Mouse (Mus musculus) kidney, adult 2 months (tissue): ENCODE results near the gene Lyzl4. TPM values are rescaled to one million over a fixed set of nuclear protein-coding genes. Genes with fewer than 3 reads are reported as not detected.

Experiments
- DNase-seq: peaks from one replicate; pipeline ENCODE4 v3.0.0; 2021
- H3K27ac ChIP-seq: fragments of 200-500 bp; 2 replicates; pipeline ENCODE4 v1.5.1; 2012; ENCODE audit warnings: low read depth, low read length, control low read depth, inconsistent platforms; ENCODE audit not compliant: insufficient read depth
- H3K27me3 ChIP-seq: fragments of 200-500 bp; replicated peaks from 2 replicates; pipeline ENCODE4 v1.6.1; 2012; ENCODE audit warnings: mild to moderate bottlenecking, moderate library complexity, low read length, inconsistent platforms; ENCODE audit not compliant: control insufficient read depth, insufficient read depth
- H3K36me3 ChIP-seq: fragments of 200-500 bp; 2 replicates; pipeline ENCODE4 v1.6.1; 2012; ENCODE audit warnings: mild to moderate bottlenecking, moderate library complexity, low read length, inconsistent platforms; ENCODE audit not compliant: control insufficient read depth, insufficient read depth
- H3K4me1 ChIP-seq: fragments of 200-500 bp; 2 replicates; pipeline ENCODE4 v1.6.1; 2011; ENCODE audit warnings: low read length; ENCODE audit not compliant: control insufficient read depth, insufficient read depth
- H3K4me3 ChIP-seq: fragments of 200-500 bp; 2 replicates; pipeline ENCODE4 v1.5.1; 2011; ENCODE audit warnings: mild to moderate bottlenecking, low read depth, low read length, control low read depth; ENCODE audit not compliant: insufficient read depth
- CTCF ChIP-seq: fragments of 200-500 bp; conservative IDR thresholded peaks from 2 replicates; pipeline ENCODE4 v1.5.1; 2011; ENCODE audit warnings: low read depth, mild to moderate bottlenecking, control low read depth, low read length, moderate library complexity, mixed read lengths; ENCODE audit not compliant: insufficient read depth, insufficient read length
- POLR2A ChIP-seq: fragments of 200-500 bp; IDR thresholded peaks from one replicate; pipeline ENCODE4 v1.6.1; 2011; ENCODE audit warnings: low read depth, low read length, control low read depth
- whole genome bisulfite sequencing: fragments of 180-500 bp; shearing (Covaris S2); methylation state at CpG from one replicate; pipeline ENCODE4 v1.1.7; 2018; 5-methylcytosine and 5-hydroxymethylcytosine counted together
- polyA plus RNA-seq: library from polyadenylated mRNA; depleted of rRNA; stranded (reverse); fragments of >200 nt; gene quantifications from 2 replicates; pipeline ENCODE4 v1.2.3, GENCODE M21; 2012

Gene Lyzl4
- polyA plus RNA-seq, 1 experiment: 0.11 TPM

DNA sequence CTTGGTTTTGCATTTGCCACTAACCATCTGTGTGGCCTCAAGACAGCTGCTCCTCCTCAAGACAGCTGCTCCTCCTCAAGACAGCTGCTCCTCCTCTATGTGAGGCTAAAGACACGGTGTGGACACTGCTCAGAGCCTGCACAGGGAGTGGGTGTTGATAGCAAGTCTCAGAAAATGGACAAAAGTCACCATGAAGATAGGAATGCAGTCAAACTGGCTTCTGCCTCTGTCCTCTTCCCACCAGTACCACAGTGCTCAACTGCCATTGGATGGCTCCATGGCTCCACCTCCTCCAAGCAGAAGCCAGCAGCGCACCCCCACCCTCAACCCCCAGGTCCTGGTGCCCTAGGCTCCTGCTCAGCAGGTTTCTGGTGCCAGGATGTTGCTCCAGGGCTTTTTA is 52.4 kb downstream of the Lyzl4 start:
- TF ChIP-seq CTCF: no peak
- no peak for TF ChIP-seq POLR2A
- no peaks in the 10 kb centered on the region for H3K36me3 ChIP-seq
- 55% methylated on average over 2 of the region's 2 CpGs for WGBS
- H3K4me1 ChIP-seq: no peaks in the 10 kb centered on the region
- H3K27ac ChIP-seq: no peak overlapping the region
- H3K4me3 ChIP-seq: no peak overlapping the region
- DNase-seq: no peak
- no peaks in the 10 kb centered on the region for H3K27me3 ChIP-seq

DNA sequence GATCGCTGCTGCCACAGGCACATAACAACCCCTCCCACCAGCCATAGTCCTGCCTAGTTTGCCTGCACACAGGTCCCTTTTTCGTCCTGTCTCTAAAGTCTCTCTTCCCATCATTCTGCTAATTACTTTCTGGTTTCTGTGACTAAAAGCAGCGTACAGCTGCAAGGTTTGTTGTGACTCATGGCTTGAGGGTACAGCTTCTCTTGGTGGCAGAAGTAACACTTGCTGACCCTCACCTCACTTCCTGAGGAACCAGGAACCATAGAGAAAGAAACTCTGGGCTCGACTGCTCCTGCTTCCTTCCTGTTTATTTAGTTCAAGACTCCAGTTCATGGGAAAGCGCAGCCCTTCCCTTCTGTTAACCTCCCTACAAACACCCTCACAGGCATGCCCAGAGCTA is 67.5 kb downstream of the Lyzl4 start:
- no peak overlapping the region for H3K4me3 ChIP-seq
- no peak for TF ChIP-seq CTCF
- TF ChIP-seq POLR2A: no peak
- no peaks in the 10 kb centered on the region for H3K27me3 ChIP-seq
- H3K27ac ChIP-seq: no peak overlapping the region
- DNase-seq: no peak
- 47% methylated on average over 5 of the region's 5 CpGs for WGBS
- no peaks in the 10 kb centered on the region for H3K36me3 ChIP-seq
- no peaks in the 10 kb centered on the region for H3K4me1 ChIP-seq

GRCm38 (mm10) chr9:121568451-121568850 is 73.4 kb downstream of the Lyzl4 start:
- Histone ChIP-seq H3K36me3 (no peaks in the 10 kb centered on the region), H3K4me3 (no peak overlapping the region), H3K27ac (no peak overlapping the region), H3K4me1 (peaks cover 4% of the 10 kb centered on the region; the same call in 1 of the 2 replicates), H3K27me3 (no peaks in the 10 kb centered on the region)
- TF ChIP-seq POLR2A: no peak
- TF ChIP-seq CTCF: no peak
- DNase-seq: no peak
- 21% methylated on average over 1 of the region's 1 CpGs for WGBS

DNA sequence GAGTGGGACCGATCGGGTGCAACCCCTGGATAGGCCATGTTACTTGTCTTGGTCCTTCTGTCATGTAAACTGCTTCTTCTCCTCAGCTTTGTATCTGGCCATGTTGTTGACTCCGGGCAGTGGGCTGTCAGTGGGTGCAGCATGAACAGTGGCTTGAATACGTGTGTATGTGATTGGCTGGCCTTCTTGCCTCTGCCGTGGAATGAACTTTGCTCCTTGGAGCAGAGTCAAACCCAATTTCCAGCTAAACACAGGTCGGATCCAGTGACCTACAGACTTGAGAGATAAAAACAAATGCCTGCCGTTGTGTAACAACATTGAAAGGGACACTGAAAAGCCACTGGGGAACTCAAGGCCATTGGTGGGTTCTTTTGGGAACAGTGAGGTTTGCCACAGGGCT is 75.5 kb downstream of the Lyzl4 start:
- Histone ChIP-seq H3K27ac (no peak overlapping the region), H3K4me1 (peaks cover 4% of the 10 kb centered on the region; the same call in 1 of the 2 replicates), H3K36me3 (no peaks in the 10 kb centered on the region), H3K4me3 (no peak overlapping the region), H3K27me3 (no peaks in the 10 kb centered on the region)
- peak; percentile 78 for DNase-seq
- no peak for TF ChIP-seq POLR2A
- no peak for TF ChIP-seq CTCF
- WGBS: 63% methylated on average over 7 of the region's 7 CpGs

- no peak for TF ChIP-seq CTCF
- no peak for TF ChIP-seq POLR2A
- H3K4me1 ChIP-seq: peaks cover 4% of the 10 kb centered on the region; the same call in 1 of the 2 replicates
- no peak overlapping the region for H3K27ac ChIP-seq
- WGBS: 90% methylated on average over 7 of the region's 7 CpGs
- H3K27me3 ChIP-seq: no peaks in the 10 kb centered on the region
- DNase-seq: no peak
- H3K4me3 ChIP-seq: no peak overlapping the region
- no peaks in the 10 kb centered on the region for H3K36me3 ChIP-seq
Measured at GRCm38 (mm10) chr9:121563276-121563675, 78.6 kb downstream of the Lyzl4 start.

- Histone ChIP-seq H3K4me3 (no peak overlapping the region), H3K4me1 (no peaks in the 10 kb centered on the region), H3K27ac (no peak overlapping the region), H3K36me3 (no peaks in the 10 kb centered on the region), H3K27me3 (no peaks in the 10 kb centered on the region)
- TF ChIP-seq POLR2A (no peak), CTCF (no peak)
- DNase-seq: no peak
- WGBS: 40% methylated on average over 7 of the region's 7 CpGs
Measured at GRCm38 (mm10) chr9:121560515-121560914, 81.4 kb downstream of the Lyzl4 start.

- Histone ChIP-seq H3K27me3 (no peaks in the 10 kb centered on the region), H3K27ac (no peak overlapping the region), H3K4me3 (no peak overlapping the region), H3K36me3 (no peaks in the 10 kb centered on the region), H3K4me1 (no peaks in the 10 kb centered on the region)
- no peak for TF ChIP-seq CTCF
- no peak for TF ChIP-seq POLR2A
- whole genome bisulfite sequencing: 92% methylated on average over 6 of the region's 6 CpGs
- no peak for DNase-seq
Measured at GRCm38 (mm10) chr9:121558167-121558566, 83.7 kb downstream of the Lyzl4 start.

DNA sequence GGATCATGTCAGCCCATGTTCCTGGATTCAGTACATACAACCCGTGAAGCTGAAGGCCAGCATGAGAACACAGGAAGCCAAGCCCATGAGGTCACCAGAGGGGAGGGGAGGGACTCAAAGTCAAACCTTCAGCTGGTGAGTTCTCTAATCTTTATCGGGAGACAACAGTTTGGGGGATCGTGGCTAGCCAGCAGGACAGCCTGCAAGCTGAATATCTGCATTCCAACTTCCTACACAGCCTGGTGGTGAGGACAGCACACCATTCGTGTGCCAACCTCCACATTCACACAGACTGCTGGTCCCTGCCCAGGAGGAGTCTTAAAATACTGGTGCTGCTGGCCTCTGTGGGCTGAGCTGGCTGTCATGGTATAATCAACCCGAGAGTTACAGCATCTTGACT is 85.0 kb downstream of the Lyzl4 start:
- TF ChIP-seq POLR2A: no peak
- TF ChIP-seq CTCF: no peak
- Histone ChIP-seq H3K36me3 (no peaks in the 10 kb centered on the region), H3K27me3 (no peaks in the 10 kb centered on the region), H3K4me3 (no peak overlapping the region), H3K27ac (no peak overlapping the region), H3K4me1 (no peaks in the 10 kb centered on the region)
- no peak for DNase-seq
- 41% methylated on average over 5 of the region's 5 CpGs for WGBS
